Mouse (Mus musculus) erythroblast, embryonic 14.5 days (primary cell): ENCODE data around the gene Homer1.

Experiments used
- GATA1 ChIP-seq: IDR thresholded peaks from 2 replicates; pipeline ENCODE4 v1.6.1; 2012; ENCODE audit warnings: low read length, inconsistent platforms, mixed read lengths
- TAL1 ChIP-seq: IDR thresholded peaks from 3 replicates; pipeline ENCODE4 v1.6.1; 2012; ENCODE audit warnings: low read length, inconsistent platforms, mixed read lengths

DNA sequence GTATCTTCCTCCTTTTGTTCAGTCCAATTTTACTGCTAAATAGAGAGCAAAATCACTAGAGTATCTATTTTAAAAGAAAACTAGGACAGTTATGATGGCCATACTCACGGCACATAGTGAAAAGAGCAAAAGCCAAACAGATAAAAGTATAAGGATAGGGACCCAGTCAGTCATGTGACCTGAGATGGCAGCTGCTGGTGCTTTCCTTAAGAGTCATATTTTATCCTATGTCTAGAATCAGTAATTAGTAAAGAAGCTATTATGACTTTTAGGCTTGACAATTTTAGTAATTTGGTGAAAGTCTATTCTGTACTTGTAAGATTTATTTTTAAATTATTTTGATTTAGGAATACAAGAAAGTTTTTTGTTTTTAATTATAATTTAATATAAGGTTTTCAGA, 59.1 kb downstream of the Homer1 start:
- TF ChIP-seq TAL1 (no peak), GATA1 (no peak)
